Mouse (Mus musculus) kidney, adult 2 months (tissue): Measurements from ENCODE around the gene Pigb. TPM values are rescaled to one million over a fixed set of nuclear protein-coding genes. Genes with fewer than 3 reads are reported as not detected.

Experiments used
- DNase-seq: peaks from one replicate; pipeline ENCODE4 v3.0.0; 2021
- H3K27ac ChIP-seq: fragments of 200-500 bp; 2 replicates; pipeline ENCODE4 v1.5.1; 2012; ENCODE audit warnings: low read depth, low read length, control low read depth, inconsistent platforms; ENCODE audit not compliant: insufficient read depth
- H3K27me3 ChIP-seq: fragments of 200-500 bp; replicated peaks from 2 replicates; pipeline ENCODE4 v1.6.1; 2012; ENCODE audit warnings: mild to moderate bottlenecking, moderate library complexity, low read length, inconsistent platforms; ENCODE audit not compliant: control insufficient read depth, insufficient read depth
- H3K36me3 ChIP-seq: fragments of 200-500 bp; 2 replicates; pipeline ENCODE4 v1.6.1; 2012; ENCODE audit warnings: mild to moderate bottlenecking, moderate library complexity, low read length, inconsistent platforms; ENCODE audit not compliant: control insufficient read depth, insufficient read depth
- H3K4me1 ChIP-seq: fragments of 200-500 bp; 2 replicates; pipeline ENCODE4 v1.6.1; 2011; ENCODE audit warnings: low read length; ENCODE audit not compliant: control insufficient read depth, insufficient read depth
- H3K4me3 ChIP-seq: fragments of 200-500 bp; 2 replicates; pipeline ENCODE4 v1.5.1; 2011; ENCODE audit warnings: mild to moderate bottlenecking, low read depth, low read length, control low read depth; ENCODE audit not compliant: insufficient read depth
- CTCF ChIP-seq: fragments of 200-500 bp; conservative IDR thresholded peaks from 2 replicates; pipeline ENCODE4 v1.5.1; 2011; ENCODE audit warnings: low read depth, mild to moderate bottlenecking, control low read depth, low read length, moderate library complexity, mixed read lengths; ENCODE audit not compliant: insufficient read depth, insufficient read length
- POLR2A ChIP-seq: fragments of 200-500 bp; IDR thresholded peaks from one replicate; pipeline ENCODE4 v1.6.1; 2011; ENCODE audit warnings: low read depth, low read length, control low read depth
- WGBS: fragments of 180-500 bp; shearing (Covaris S2); methylation state at CpG from one replicate; pipeline ENCODE4 v1.1.7; 2018; 5-methylcytosine and 5-hydroxymethylcytosine counted together
- polyA plus RNA-seq: library from polyadenylated mRNA; depleted of rRNA; stranded (reverse); fragments of >200 nt; gene quantifications from 2 replicates; pipeline ENCODE4 v1.2.3, GENCODE M21; 2012

Gene Pigb
- polyA plus RNA-seq, 1 experiment: 10.7 TPM

DNA sequence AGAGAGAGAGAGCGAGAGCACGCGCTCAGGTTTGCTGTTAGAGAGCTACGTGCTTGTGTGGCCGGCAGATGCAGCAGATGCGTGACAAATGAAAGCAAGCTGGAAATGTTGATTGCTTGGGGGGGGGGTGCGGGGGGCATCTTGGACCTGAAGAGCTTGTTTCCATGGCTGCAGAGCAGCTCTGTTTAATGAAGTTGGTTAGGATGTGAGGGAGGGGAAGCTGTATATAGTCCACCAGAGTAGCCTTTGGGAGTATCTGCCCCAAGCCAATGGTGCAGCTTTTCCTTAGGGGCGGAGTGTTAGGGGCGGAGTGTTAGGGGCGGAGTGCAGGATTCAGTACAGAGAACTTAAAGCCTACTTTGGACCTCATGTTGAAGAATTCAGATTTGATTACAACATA, 26.9 kb upstream of the Pigb start:
- Histone ChIP-seq H3K27ac (no peak overlapping the region), H3K4me1 (peaks cover 6% of the 10 kb centered on the region; the same call in 1 of the 2 replicates), H3K4me3 (peak overlapping the region; percentile 3; the same call in 1 of the 2 replicates), H3K36me3 (no peaks in the 10 kb centered on the region), H3K27me3 (no peaks in the 10 kb centered on the region)
- TF ChIP-seq POLR2A: no peak
- TF ChIP-seq CTCF: no peak
- DNase-seq: peak; percentile 46
- 27% methylated on average over 10 of the region's 10 CpGs for WGBS

DNA sequence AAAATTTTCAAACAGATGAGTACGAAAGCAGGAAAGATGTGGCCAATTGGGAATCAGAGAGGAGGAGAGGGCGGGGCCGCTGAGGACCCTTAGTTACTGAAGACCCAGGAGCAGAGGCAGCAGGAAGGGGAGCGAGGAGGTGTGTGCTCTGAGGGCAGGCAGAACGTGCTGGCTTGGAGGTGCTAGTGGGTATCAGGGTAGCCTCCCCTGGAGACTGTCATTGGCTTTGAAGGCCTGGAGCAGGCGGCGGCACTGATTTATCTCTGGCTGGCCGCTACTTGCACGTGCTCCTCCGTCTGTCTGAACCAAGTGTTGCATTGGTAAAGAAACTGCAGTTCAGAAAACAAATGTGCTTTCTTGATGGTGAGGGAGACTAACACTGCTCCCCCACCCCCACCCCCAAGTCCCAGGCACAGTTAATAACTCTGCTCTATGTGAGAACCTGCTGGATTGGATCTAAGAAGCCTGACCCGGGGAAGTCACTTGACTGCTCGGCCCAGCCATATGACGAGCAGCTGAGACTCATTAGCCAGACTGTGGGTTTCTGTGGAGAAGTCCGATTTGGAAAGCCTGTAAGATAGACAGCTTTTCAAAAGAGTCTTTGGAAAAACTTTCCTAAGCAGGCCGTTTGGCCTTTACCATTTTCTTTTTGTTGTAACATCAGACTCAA, 23.6 kb upstream of the Pigb start:
- H3K27ac ChIP-seq: peak overlapping the region; percentile 48
- H3K4me3 ChIP-seq: no peak overlapping the region
- peaks cover 6% of the 10 kb centered on the region; the same call in 1 of the 2 replicates for H3K4me1 ChIP-seq
- DNase-seq: peak; percentile 53
- no peak for TF ChIP-seq CTCF
- no peak for TF ChIP-seq POLR2A
- H3K36me3 ChIP-seq: no peaks in the 10 kb centered on the region
- WGBS: 46% methylated on average over 15 of the region's 15 CpGs
- no peaks in the 10 kb centered on the region for H3K27me3 ChIP-seq

DNA sequence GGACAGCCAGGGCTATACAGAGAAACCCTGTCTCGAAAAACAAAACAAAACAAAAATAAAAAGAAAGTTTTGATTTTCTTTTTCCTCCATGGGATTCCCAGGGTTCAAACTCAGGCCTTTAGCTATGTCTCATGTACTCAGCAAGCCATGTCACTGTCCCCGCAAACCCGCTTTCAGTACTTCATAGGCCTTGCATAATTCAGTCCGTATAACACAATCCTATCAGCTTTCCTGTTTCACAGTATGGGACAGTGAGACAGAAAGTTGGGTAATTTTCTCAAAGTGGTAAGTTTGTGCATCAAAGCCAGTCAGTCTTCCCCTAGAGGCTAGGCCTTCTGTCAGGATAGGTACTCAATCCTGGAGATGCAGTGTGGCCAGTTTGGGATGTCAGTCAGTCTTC, 19.0 kb upstream of the Pigb start:
- WGBS: 93% methylated on average over 4 of the region's 4 CpGs
- Histone ChIP-seq H3K27ac (no peak overlapping the region), H3K27me3 (no peaks in the 10 kb centered on the region), H3K4me3 (no peak overlapping the region), H3K36me3 (no peaks in the 10 kb centered on the region), H3K4me1 (peaks cover 5% of the 10 kb centered on the region; the same call in 1 of the 2 replicates)
- TF ChIP-seq CTCF (no peak), POLR2A (no peak)
- DNase-seq: no peak

DNA sequence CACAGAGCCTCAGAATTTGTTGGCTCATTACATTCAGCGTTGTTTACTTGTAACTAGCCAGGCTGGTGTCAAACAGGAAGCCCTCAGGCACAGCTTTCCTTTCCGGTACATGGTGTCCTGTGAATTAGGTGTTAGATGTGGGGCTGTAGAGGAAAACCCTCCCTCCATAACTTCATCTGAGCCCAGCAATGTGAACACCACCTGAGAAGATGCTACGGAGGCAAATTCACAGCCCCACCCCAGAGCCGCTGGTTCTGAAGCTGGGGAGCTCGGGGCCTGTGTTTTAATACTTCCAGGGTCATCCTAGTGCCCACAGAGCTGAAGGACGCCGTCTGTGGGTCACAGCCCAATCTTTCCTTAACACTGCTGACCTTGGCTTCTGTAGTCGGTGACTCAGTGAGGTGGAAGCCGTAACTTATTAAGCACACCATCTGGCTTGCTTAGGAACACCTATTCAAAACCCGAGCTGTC, 15.3 kb upstream of the Pigb start:
- no peak for TF ChIP-seq CTCF
- TF ChIP-seq POLR2A: no peak
- 37% methylated on average over 10 of the region's 10 CpGs for WGBS
- Histone ChIP-seq H3K4me1 (peaks cover 7% of the 10 kb centered on the region; the same call in 1 of the 2 replicates), H3K4me3 (no peak overlapping the region), H3K27ac (peak overlapping the region; percentile 73), H3K27me3 (no peaks in the 10 kb centered on the region), H3K36me3 (no peaks in the 10 kb centered on the region)
- peak; percentile 70 for DNase-seq

DNA sequence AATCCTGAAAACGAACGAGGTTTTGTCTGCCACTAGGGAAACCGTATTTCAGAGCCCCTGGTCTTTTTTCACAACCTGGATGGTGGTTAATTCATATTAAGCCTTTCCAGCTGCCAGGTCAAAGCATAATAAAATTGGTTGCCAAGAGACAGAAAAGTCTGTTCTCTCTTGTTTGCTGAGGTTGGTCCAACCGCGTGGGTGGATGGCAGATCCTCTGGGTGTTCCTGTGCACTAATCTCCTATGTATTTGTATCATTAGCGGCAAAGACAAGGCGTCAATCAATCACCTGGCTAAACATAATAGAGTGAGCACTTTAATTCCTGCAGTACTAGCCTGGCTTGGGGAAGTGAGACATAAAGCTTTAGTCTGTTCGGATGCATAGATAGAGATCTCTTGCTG, 10.4 kb upstream of the Pigb start:
- H3K27ac ChIP-seq: no peak overlapping the region
- 54% methylated on average over 8 of the region's 8 CpGs for WGBS

DNA sequence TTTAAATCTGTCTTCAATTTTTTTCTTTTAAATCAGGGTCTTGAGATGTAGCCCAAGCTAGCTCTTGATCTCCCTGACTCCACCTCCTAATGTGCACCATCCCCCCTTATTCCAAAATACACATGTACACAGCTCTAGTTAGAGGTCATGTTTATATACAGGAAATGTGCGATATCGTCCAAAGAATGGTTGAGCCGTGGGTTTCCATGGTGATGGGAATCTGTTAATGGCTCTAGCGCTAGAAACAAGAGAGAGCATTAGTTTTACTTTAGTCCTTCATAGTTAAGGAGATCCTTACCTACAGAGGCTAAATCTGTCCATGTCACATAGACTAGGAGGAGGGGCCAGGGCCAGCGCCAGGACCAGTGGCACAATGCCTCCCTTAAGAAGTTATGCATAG, 9.7 kb upstream of the Pigb start:
- H3K27ac ChIP-seq: no peak overlapping the region
- DNase-seq: no peak
- H3K36me3 ChIP-seq: no peaks in the 10 kb centered on the region
- 68% methylated on average over 5 of the region's 5 CpGs for WGBS
- H3K4me3 ChIP-seq: no peak overlapping the region
- peaks cover 2% of the 10 kb centered on the region; the same call in 1 of the 2 replicates for H3K4me1 ChIP-seq
- H3K27me3 ChIP-seq: no peaks in the 10 kb centered on the region
- TF ChIP-seq CTCF (no peak), POLR2A (no peak)

More for the DNA sequence above, 10.4 kb upstream of the Pigb start:
- H3K27me3 ChIP-seq: no peaks in the 10 kb centered on the region
- TF ChIP-seq POLR2A: no peak
- no peak for TF ChIP-seq CTCF
- no peak overlapping the region for H3K4me3 ChIP-seq
- no peak for DNase-seq
- no peaks in the 10 kb centered on the region for H3K36me3 ChIP-seq
- peaks cover 4% of the 10 kb centered on the region; the same call in 1 of the 2 replicates for H3K4me1 ChIP-seq

DNA sequence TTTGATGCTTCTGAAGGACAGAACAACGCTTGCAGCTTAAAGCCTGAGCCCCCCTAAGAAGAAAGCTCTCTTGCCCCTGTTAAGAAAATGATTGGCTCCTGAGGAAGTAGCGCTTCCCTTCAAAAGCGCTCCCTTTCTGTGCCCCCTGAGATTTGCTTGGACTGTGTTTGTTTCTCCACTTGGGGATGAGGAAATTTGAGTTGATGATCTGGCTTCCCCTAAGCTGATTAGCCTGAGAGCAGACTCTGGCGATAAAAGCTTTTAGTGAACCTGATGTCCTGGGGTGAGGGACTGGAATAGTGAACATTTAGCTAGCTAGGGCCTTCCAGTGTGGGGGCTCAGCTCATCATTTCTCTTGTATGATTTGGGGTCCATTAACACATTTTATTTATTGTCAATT, 8.7 kb upstream of the Pigb start:
- no peaks in the 10 kb centered on the region for H3K27me3 ChIP-seq
- DNase-seq: no peak
- WGBS: 59% methylated on average over 4 of the region's 4 CpGs
- H3K4me3 ChIP-seq: no peak overlapping the region
- no peak for TF ChIP-seq POLR2A
- no peak for TF ChIP-seq CTCF
- H3K36me3 ChIP-seq: no peaks in the 10 kb centered on the region
- no peak overlapping the region for H3K27ac ChIP-seq
- peaks cover under 1% of the 10 kb centered on the region; the same call in 1 of the 2 replicates for H3K4me1 ChIP-seq
